Mouse (Mus musculus) thymus, postnatal 10 days (tissue): ENCODE measurements around the gene Mark1.
A peak's percentile ranks its signal among the peaks of the same experiment; 100 is the strongest.

Source experiments
- DNase-seq, 2 experiments: peaks; one replicate each; pipeline ENCODE4 v3.0.0; 2021; ENCODE audit warnings: low spot score in 2 of 2

Gene Mark1

GRCm38 (mm10) chr1:184891998-184892397, 107.4 kb downstream of the Mark1 start:
- DNase-seq = no peak

GRCm38 (mm10) chr1:184889454-184889853, 109.9 kb downstream of the Mark1 start:
- DNase-seq = no peak

- no peak for DNase-seq
These were observed 113.2 kb downstream of the Mark1 start for GRCm38 (mm10) chr1:184886160-184886559.

GRCm38 (mm10) chr1:184882281-184883268, 116.8 kb downstream of the Mark1 start, which contains the start of gene C130074G19Rik:
C130074G19Rik (minus strand) TSS chr1:184883218.
- peak in 1 of 2 experiments; percentile 15 for DNase-seq

GRCm38 (mm10) chr1:184881861-184882260, 117.5 kb downstream of the Mark1 start:
- DNase-seq = no peak

GRCm38 (mm10) chr1:184881211-184881610, 118.2 kb downstream of the Mark1 start:
- no peak for DNase-seq

- DNase-seq = no peak
These were observed 120.5 kb downstream of the Mark1 start for GRCm38 (mm10) chr1:184878860-184879259.

- no peak for DNase-seq
These were observed 122.1 kb downstream of the Mark1 start for GRCm38 (mm10) chr1:184877306-184877705.

GRCm38 (mm10) chr1:184873910-184874309, 125.5 kb downstream of the Mark1 start:
- no peak for DNase-seq

GRCm38 (mm10) chr1:184872069-184872819, 127.1 kb downstream of the Mark1 start:
- no peak for DNase-seq

- no peak for DNase-seq
These were observed 127.9 kb downstream of the Mark1 start for GRCm38 (mm10) chr1:184871506-184871905.

- DNase-seq = no peak
These were observed 128.6 kb downstream of the Mark1 start for GRCm38 (mm10) chr1:184870646-184871385.

- DNase-seq = no peak
These were observed 129.3 kb downstream of the Mark1 start for GRCm38 (mm10) chr1:184869939-184870565.

GRCm38 (mm10) chr1:184867640-184868120, 131.7 kb downstream of the Mark1 start:
- DNase-seq = no peak

- no peak for DNase-seq
These were observed 135.0 kb downstream of the Mark1 start for GRCm38 (mm10) chr1:184864381-184864801.

GRCm38 (mm10) chr1:184862636-184863035, 136.7 kb downstream of the Mark1 start:
- no peak for DNase-seq

- DNase-seq = no peak
These were observed 137.8 kb downstream of the Mark1 start for GRCm38 (mm10) chr1:184861551-184861950.

- DNase-seq = no peak
These were observed 139.1 kb downstream of the Mark1 start for GRCm38 (mm10) chr1:184860276-184860675.

- no peak for DNase-seq
These were observed 141.1 kb downstream of the Mark1 start for GRCm38 (mm10) chr1:184858253-184858652.

GRCm38 (mm10) chr1:184857216-184857615, 142.2 kb downstream of the Mark1 start:
- DNase-seq = no peak

- DNase-seq = no peak
These were observed 145.4 kb downstream of the Mark1 start for GRCm38 (mm10) chr1:184853922-184854321.
